Mouse (Mus musculus) liver, postnatal 0 days (tissue): ENCODE measurements at regions not wholly inside any gene's neighbourhood (a gene's known extent, or its start where the extent isn't known, plus 50 kb on each side); places are given as distances from the start of the nearest gene placed in this dataset.

Experiments used
- CTCF ChIP-seq: sonication (generic); IDR thresholded peaks from 2 replicates; pipeline ENCODE4 v1.5.1; 2016; ENCODE audit warnings: antibody characterized with exemption, low read depth
- EP300 ChIP-seq: IDR thresholded peaks from 2 replicates; pipeline ENCODE4 v1.6.1; 2016; ENCODE audit warnings: antibody characterized with exemption, low read depth, mild to moderate bottlenecking

- TF ChIP-seq CTCF (no peak), EP300 (no peak)
These were observed 105.5 kb upstream of the Fggy start for GRCm38 (mm10) chr4:95451831-95452230.
